Comparison of ENCODE assay signal across 8 mouse cellular contexts in the genomic region with DNA sequence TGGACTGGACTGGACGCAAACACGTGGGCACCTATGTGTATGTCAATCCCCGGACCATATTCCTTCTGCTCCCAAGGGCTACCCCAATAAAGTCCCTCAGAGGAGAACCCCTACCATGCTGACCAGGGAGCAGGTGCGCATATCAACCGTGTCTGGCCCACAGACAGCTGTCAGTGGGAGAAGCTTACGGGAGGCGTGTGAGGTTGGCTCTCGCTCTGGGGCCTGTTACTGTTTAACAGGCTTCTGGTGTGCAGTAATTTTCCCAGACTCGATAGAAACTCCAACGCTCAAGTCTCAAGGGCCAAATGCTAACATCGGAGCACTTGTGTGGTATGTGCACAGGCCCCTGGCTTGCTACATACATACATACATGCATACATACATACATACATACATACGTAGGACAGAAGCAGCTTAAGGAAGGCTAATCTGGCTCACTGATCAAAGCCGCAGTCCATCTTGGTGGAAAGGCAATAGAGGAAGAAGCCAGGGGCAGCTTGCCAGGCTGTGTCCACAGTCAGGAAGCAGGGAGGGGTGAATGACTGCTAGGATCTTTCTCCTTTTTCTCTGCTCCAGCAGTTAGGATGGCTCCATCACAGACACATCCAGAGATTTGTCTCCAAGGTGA. TPM values are rescaled to one million over a fixed set of nuclear protein-coding genes. Genes with fewer than 3 reads are reported as not detected.
DNase-seq lines count a peak whose midpoint lies in the region; ATAC-seq and TF ChIP-seq lines count a peak whose summit lies in the region.

No protein-coding gene starts in this region.

- no peak for DNase-seq in layer of hippocampus, adult 2 months (ENCODE audit: low spot score in 2 of 2)
- no peak for DNase-seq in layer of hippocampus, postnatal 25 days (ENCODE audit: extremely low spot score in 1 of 2, low spot score in 1 of 2)
- peak; percentile 71 for DNase-seq in adrenal gland, postnatal 25 days
- peak; percentile 73 for DNase-seq in gastrocnemius, postnatal 14 days
- peak; percentile 66 for DNase-seq in liver, postnatal 0 days
- DNase-seq in ovary, postnatal 14 days (ENCODE audit: low spot score) = no peak
- DNase-seq in right cerebral cortex, postnatal 36 days (ENCODE audit: low spot score in 2 of 2) = no peak
- DNase-seq in hindbrain, embryonic 11.5 days (ENCODE audit: low spot score) = no peak

- peaks cover 72% of the 10 kb centered on the region for H3K4me1 ChIP-seq in liver, postnatal 0 days (ENCODE audit: insufficient read depth)
- H3K4me1 ChIP-seq in hindbrain, embryonic 11.5 days (replicated peaks; ENCODE audit: control insufficient read depth, insufficient read depth, low read length) = no peaks in the 10 kb centered on the region

- peaks cover 7% of the 10 kb centered on the region; the same call in 1 of the 2 replicates for H3K36me3 ChIP-seq in liver, postnatal 0 days (replicated peaks; ENCODE audit: insufficient read depth, low read length)
- H3K36me3 ChIP-seq in hindbrain, embryonic 11.5 days (ENCODE audit: control insufficient read depth, insufficient read depth, low read length) = no peaks in the 10 kb centered on the region

- H3K27ac ChIP-seq in layer of hippocampus, adult 2 months = peak overlapping the region; percentile 82
- peak overlapping the region; percentile 69 for H3K27ac ChIP-seq in liver, postnatal 0 days (ENCODE audit: low read depth)
- no peak overlapping the region for H3K27ac ChIP-seq in hindbrain, embryonic 11.5 days (ENCODE audit: low read depth, low read length)

- H3K9me3 ChIP-seq in liver, postnatal 0 days (ENCODE audit: low read length) = no peaks in the 10 kb centered on the region
- H3K9me3 ChIP-seq in hindbrain, embryonic 11.5 days (ENCODE audit: control insufficient read depth, low read length) = no peaks in the 10 kb centered on the region

- H3K4me2 ChIP-seq in liver, postnatal 0 days (ENCODE audit: low read depth, low read length) = peak overlapping the region; percentile 31; the same call in 1 of the 2 replicates
- no peak overlapping the region for H3K4me2 ChIP-seq in hindbrain, embryonic 11.5 days (replicated peaks; ENCODE audit: low read depth, low read length)

- intact Hi-C loops in gastrocnemius, postnatal 14 days (cut with DNase I; ENCODE audit: low total_unique reads) = no loop called here

- peak; percentile 43 for ATAC-seq in liver, postnatal 0 days
- no peak for ATAC-seq in hindbrain, embryonic 11.5 days (ENCODE audit: low FRiP score)

- H3K9ac ChIP-seq in liver, postnatal 0 days (replicated peaks) = no peak overlapping the region
- H3K9ac ChIP-seq in hindbrain, embryonic 11.5 days (ENCODE audit: low read depth, low read length) = no peak overlapping the region

- TF ChIP-seq EP300 in liver, postnatal 0 days (IDR thresholded peaks at IDR 0.05; ENCODE audit: low read depth) = no peak

- no peak overlapping the region for H3K4me3 ChIP-seq in layer of hippocampus, adult 2 months
- H3K4me3 ChIP-seq in liver, postnatal 0 days (ENCODE audit: low read depth, low read length) = no peak overlapping the region
- H3K4me3 ChIP-seq in hindbrain, embryonic 11.5 days (ENCODE audit: low read depth, low read length) = no peak overlapping the region

- TF ChIP-seq CTCF in layer of hippocampus, adult 2 months (conservative IDR thresholded peaks at IDR 0.05) = no peak
- TF ChIP-seq CTCF in liver, postnatal 0 days (IDR thresholded peaks at IDR 0.05; ENCODE audit: low read depth) = no peak

- WGBS in liver, postnatal 0 days (ENCODE audit: insufficient replicate concordance) = 60% methylated on average over 13 of the region's 13 CpGs
- 91% methylated on average over 13 of the region's 13 CpGs for WGBS in hindbrain, embryonic 11.5 days

- H3K27me3 ChIP-seq in liver, postnatal 0 days (ENCODE audit: insufficient read depth, low read length) = no peaks in the 10 kb centered on the region
- no peaks in the 10 kb centered on the region for H3K27me3 ChIP-seq in hindbrain, embryonic 11.5 days (ENCODE audit: control insufficient read depth, insufficient read depth, low read length)

RNA-seq across cellular contexts. Expression of a gene that starts 27.8 kb away (rescaled TPM):
- total RNA-seq in layer of hippocampus, adult 2 months (2021) = 10 to 100 TPM; 34.5 to 35.1 TPM
- 10 to 100 TPM; 34.5 to 41.6 TPM for total RNA-seq in layer of hippocampus, postnatal 25 days (2021)
- total RNA-seq in adrenal gland, postnatal 25 days (2021) = 1,988 and 2,596 TPM in 2 replicates
- total RNA-seq in gastrocnemius, postnatal 14 days (2021) = 10 to 100 TPM; 55.0 to 80.1 TPM
- 105 and 109 TPM in 2 replicates for polyA plus RNA-seq in liver, postnatal 0 days (2015; fragmentation: Nextera tagmentation; extraction: Ambion mirVana)
- polyA plus RNA-seq in hindbrain, embryonic 11.5 days (2014; fragmentation: Nextera tagmentation; extraction: Ambion mirVana) = 20.4 and 22.6 TPM in 2 replicates

Comparison
In these comparisons a context has a peak if more than half of its experiments do, and no peak if none do; other contexts are left out.
1. DNase-seq: peak in adrenal gland, postnatal 25 days (single experiment), gastrocnemius, postnatal 14 days (single experiment) and liver, postnatal 0 days (single experiment); none in layer of hippocampus, adult 2 months (0 of 2), layer of hippocampus, postnatal 25 days (0 of 2), ovary, postnatal 14 days (single experiment), right cerebral cortex, postnatal 36 days (0 of 2) and hindbrain, embryonic 11.5 days (single experiment).
2. RNA of a gene that starts 27.8 kb away (total RNA-seq): 1,988 to 2,596 TPM in adrenal gland, postnatal 25 days; 55.0 to 80.1 TPM in gastrocnemius, postnatal 14 days, 34.5 to 41.6 TPM in layer of hippocampus, postnatal 25 days and 34.5 to 35.1 TPM in layer of hippocampus, adult 2 months; every median in the first group is over 10 times any median in the second.